Mouse (Mus musculus): ENCODE measurements around the gene Fgfr2.

DNA sequence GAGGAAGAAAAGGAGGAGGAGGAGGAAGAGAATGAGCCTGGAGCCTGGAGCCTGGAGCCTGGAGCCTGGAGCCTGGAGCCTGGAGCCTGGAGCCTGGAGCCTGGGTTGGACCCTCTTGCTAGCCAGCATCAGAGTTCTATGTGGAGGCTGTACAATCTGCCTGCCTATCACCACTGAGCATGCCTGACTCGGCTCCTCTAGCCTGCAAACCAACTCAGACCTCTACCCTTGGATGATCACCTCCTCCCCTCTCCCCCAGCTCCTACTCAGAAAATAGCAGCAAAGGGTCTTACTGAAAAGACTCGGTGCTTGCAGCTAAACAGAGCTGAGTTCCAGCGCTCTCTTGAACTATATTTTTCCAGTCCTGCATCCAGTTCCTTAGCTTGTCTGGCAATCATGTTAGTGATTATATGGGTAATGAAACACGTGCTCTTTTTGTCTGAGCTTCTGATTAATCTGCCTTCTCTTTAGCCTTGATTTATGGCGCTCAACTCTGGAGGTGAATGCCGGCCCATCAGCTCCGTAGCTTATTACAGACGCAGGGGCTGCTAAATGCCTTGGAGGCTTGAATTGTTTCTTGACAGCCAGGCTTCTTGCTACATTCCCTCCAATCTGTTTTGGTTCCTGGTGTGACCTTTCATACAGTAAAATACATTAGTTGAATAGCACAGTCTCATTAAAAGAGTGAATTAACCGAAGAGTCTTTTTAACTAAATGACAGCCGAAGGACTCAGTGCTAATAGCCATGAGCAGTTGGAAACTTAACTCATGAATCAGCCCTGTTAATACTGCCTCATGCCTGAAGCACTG lies 1345.5 kb downstream of the Fgfr2 start:
- TF ChIP-seq CTCF (IDR thresholded peaks at IDR 0.05; ENCODE audit: extremely low read depth, insufficient read length, insufficient replicate concordance, low read depth, low read length) (no peak), POLR2A (IDR thresholded peaks at IDR 0.05; ENCODE audit: low read depth, low read length) (no peak)

Data from small intestine, adult 2 months (tissue).